Mouse (Mus musculus) stomach, postnatal 0 days (tissue): Measurements from ENCODE around the gene Xpo5. TPM values are rescaled to one million over a fixed set of nuclear protein-coding genes. Genes with fewer than 3 reads are reported as not detected.

Source experiments
- ATAC-seq: fragments of 200-750 bp; cut with Nextera tagmentation; 2 replicates; pipeline ENCODE4 v1.8.0; 2017; ENCODE audit not compliant: low FRiP score, low TSS enrichment
- DNase-seq: peaks from one replicate; pipeline ENCODE4 v3.0.0-alpha.2; 2016; ENCODE audit warnings: low spot score
- H3K27ac ChIP-seq: fragments of 300-500 bp; sonication (generic); replicated peaks from 2 replicates; pipeline ENCODE4 v1.5.1; 2014; ENCODE audit warnings: mild to moderate bottlenecking, control low read depth
- H3K27me3 ChIP-seq: fragments of 300-500 bp; sonication (generic); 2 replicates; pipeline ENCODE4 v1.6.1; 2014; ENCODE audit warnings: low read length; ENCODE audit not compliant: control insufficient read depth, insufficient read depth
- H3K36me3 ChIP-seq: fragments of 300-500 bp; sonication (generic); 2 replicates; pipeline ENCODE4 v1.6.1; 2014; ENCODE audit warnings: low read length, mixed read lengths; ENCODE audit not compliant: control insufficient read depth, insufficient read depth
- H3K4me1 ChIP-seq: fragments of 300-500 bp; sonication (generic); replicated peaks from 2 replicates; pipeline ENCODE4 v1.6.1; 2014; ENCODE audit warnings: antibody characterized with exemption; ENCODE audit not compliant: control insufficient read depth, insufficient read depth
- H3K4me2 ChIP-seq: fragments of 300-500 bp; sonication (generic); replicated peaks from 2 replicates; pipeline ENCODE4 v1.6.1; 2014; ENCODE audit warnings: low read depth, mild to moderate bottlenecking, control low read depth, moderate library complexity
- H3K4me3 ChIP-seq: fragments of 300-500 bp; sonication (generic); 2 replicates; pipeline ENCODE4 v1.5.1; 2014; ENCODE audit warnings: low read depth, low read length, control low read depth
- H3K9ac ChIP-seq: fragments of 300-500 bp; sonication (generic); 2 replicates; pipeline ENCODE4 v1.6.1; 2014; ENCODE audit warnings: mild to moderate bottlenecking, low read length, control low read depth, mixed read lengths
- H3K9me3 ChIP-seq: fragments of 300-500 bp; sonication (generic); 2 replicates; pipeline ENCODE4 v1.6.1; 2016; ENCODE audit warnings: low read length; ENCODE audit not compliant: control insufficient read depth
- CTCF ChIP-seq: IDR thresholded peaks from 2 replicates; pipeline ENCODE4 v1.5.1; 2016; ENCODE audit warnings: antibody characterized with exemption, low read depth, mild to moderate bottlenecking, moderate library complexity
- EP300 ChIP-seq: optimal IDR thresholded peaks from 2 replicates; pipeline ENCODE3; 2016; ENCODE audit warnings: antibody characterized with exemption
- WGBS: fragments of 180-500 bp; shearing (Covaris S2); extraction: QIAGEN DNeasy Blood & Tissue Kit; methylation state at CpG from one replicate; pipeline ENCODE4 v1.1.7; 2014; 5-methylcytosine and 5-hydroxymethylcytosine counted together
- polyA plus RNA-seq: library from polyadenylated mRNA; unstranded; fragments of >200 nt; fragmentation: Nextera tagmentation; extraction: Ambion mirVana; gene quantifications from 2 replicates; pipeline ENCODE4 v1.2.1, GENCODE M21; 2015

Gene Xpo5
- polyA plus RNA-seq, 1 experiment from 2014 or later: 11.5 TPM

- Histone ChIP-seq H3K4me1 (0 out of 2 replicates have a peak, but pooled peaks cover 4% of the 10 kb centered on the region), H3K4me2 (peak overlapping the region; percentile 98), H3K36me3 (peaks cover 16% of the 10 kb centered on the region), H3K4me3 (no peak overlapping the region), H3K9ac (no peak overlapping the region), H3K27ac (no peak overlapping the region), H3K9me3 (no peaks in the 10 kb centered on the region), H3K27me3 (no peaks in the 10 kb centered on the region)
- no peak for ATAC-seq
- WGBS: 56% methylated on average over 14 of the region's 14 CpGs
- TF ChIP-seq CTCF: peak; percentile 71
- no peak for TF ChIP-seq EP300
- peak; percentile 54 for DNase-seq
Measured at GRCm38 (mm10) chr17:46252571-46253451, 50.2 kb downstream of the Xpo5 start.

- 2% methylated on average over 44 of the region's 48 CpGs for WGBS
Measured at GRCm38 (mm10) chr17:46253452-46254084, 51.0 kb downstream of the Xpo5 start, which contains the start of gene Lrrc73. Lrrc73 (plus strand) TSS chr17:46253531.

DNA sequence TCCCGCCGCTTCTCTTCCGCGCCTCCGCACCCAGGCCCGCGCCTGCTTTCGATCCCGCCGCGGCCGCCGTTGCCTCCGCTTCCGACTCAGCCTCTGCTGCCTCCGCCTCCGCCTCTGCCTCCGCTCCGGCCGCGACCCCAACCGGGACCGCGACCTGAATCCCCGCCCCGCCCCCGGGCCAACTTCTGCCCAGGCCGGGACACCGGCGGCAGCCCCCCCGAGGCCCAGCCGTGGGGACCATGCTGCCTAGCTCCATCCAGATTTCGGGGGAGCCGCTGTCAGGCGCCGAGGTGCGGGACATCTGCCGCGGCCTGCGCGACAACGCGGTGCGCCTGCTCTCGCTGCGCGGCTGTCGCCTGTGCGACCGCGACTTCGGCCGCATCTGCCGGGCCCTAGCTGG lies 51.5 kb downstream of the Xpo5 start:
- peak overlapping the region; percentile 98 for H3K4me2 ChIP-seq
- H3K9me3 ChIP-seq: no peaks in the 10 kb centered on the region
- no peaks in the 10 kb centered on the region for H3K27me3 ChIP-seq
- peak overlapping the region; percentile 58 for H3K4me3 ChIP-seq
- H3K4me1 ChIP-seq: 0 out of 2 replicates have a peak, but pooled peaks cover 2% of the 10 kb centered on the region
- no peak for DNase-seq
- H3K27ac ChIP-seq: no peak overlapping the region
- under 1% methylated on average over 31 of the region's 54 CpGs for WGBS
- peaks cover 24% of the 10 kb centered on the region for H3K36me3 ChIP-seq
- TF ChIP-seq EP300 (no peak), CTCF (no peak)
- H3K9ac ChIP-seq: peak overlapping the region; percentile 53
- ATAC-seq: peak; percentile 10

More at GRCm38 (mm10) chr17:46253452-46254084, 51.0 kb downstream of the Xpo5 start, which contains the start of gene Lrrc73:
- peak within 1 kb of the TSS; percentile 53 for H3K9ac ChIP-seq
- peaks cover 21% of the 10 kb centered on the region for H3K36me3 ChIP-seq
- peak; percentile 90 for DNase-seq
- peak within 1 kb of the TSS; percentile 98 for H3K4me2 ChIP-seq
- H3K4me3 ChIP-seq: peak within 1 kb of the TSS; percentile 58
- no peaks in the 10 kb centered on the region for H3K9me3 ChIP-seq
- TF ChIP-seq EP300 (no peak), CTCF (no peak)
- H3K27me3 ChIP-seq: no peaks in the 10 kb centered on the region
- peak; percentile 67 for ATAC-seq
- H3K4me1 ChIP-seq: 0 out of 2 replicates have a peak, but pooled peaks cover 4% of the 10 kb centered on the region
- H3K27ac ChIP-seq: no peak within 1 kb of the TSS

GRCm38 (mm10) chr17:46255147-46255546 lies 52.6 kb downstream of the Xpo5 start:
- no peak for DNase-seq
- Histone ChIP-seq H3K4me3 (no peak overlapping the region), H3K9me3 (no peaks in the 10 kb centered on the region), H3K36me3 (peaks cover 21% of the 10 kb centered on the region), H3K4me1 (no peaks in the 10 kb centered on the region), H3K27me3 (no peaks in the 10 kb centered on the region), H3K4me2 (no peak overlapping the region), H3K27ac (no peak overlapping the region), H3K9ac (no peak overlapping the region)
- 22% methylated on average over 6 of the region's 6 CpGs for WGBS
- no peak for ATAC-seq
- no peak for TF ChIP-seq CTCF
- TF ChIP-seq EP300: no peak

DNA sequence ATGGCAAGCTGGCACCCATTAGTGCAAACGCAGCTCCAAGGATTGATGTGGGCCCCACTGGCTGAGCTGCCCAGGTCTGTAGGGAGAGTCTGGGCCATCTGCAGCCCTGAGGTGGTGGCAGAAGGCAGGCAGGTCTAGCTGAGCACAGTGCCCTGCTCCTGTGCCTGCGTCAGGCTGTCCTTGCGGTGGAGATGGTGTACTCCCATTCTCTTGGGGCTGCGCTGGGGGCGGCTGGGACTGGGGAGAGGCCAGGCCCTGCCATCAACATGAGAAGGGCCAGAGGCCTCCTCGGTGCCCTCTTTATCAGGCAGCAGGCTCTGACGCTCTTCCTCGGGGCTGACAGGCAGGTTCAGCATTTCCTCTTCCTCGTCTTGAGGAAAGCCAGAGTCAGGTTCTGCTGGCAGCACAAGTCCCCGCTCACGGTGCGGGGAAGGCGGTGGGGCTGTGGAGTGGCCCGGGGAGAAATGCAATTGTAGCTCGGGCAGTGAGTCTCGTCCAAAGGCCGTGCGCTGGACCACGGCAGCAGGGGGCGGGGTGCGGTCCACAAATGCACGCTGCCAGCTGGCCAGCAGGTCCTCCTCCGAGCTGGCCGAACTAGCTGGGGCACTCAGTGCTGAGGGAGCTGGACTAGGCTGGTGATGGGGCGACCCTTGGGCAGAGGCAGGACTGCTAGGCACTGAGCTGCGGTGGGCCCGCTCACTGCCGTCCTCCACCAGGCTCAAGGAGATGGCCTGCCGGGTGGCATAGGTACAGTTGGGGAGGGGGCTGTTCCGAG lies 55.9 kb downstream of the Xpo5 start:
- no peak overlapping the region for H3K4me2 ChIP-seq
- peaks cover 21% of the 10 kb centered on the region for H3K36me3 ChIP-seq
- no peaks in the 10 kb centered on the region for H3K9me3 ChIP-seq
- TF ChIP-seq CTCF: no peak
- TF ChIP-seq EP300: no peak
- no peak overlapping the region for H3K27ac ChIP-seq
- no peaks in the 10 kb centered on the region for H3K27me3 ChIP-seq
- H3K4me3 ChIP-seq: no peak overlapping the region
- WGBS: 86% methylated on average over 30 of the region's 30 CpGs
- H3K4me1 ChIP-seq: no peaks in the 10 kb centered on the region
- no peak for ATAC-seq
- no peak overlapping the region for H3K9ac ChIP-seq
- no peak for DNase-seq
